Mouse (Mus musculus): Measurements from ENCODE around the gene Ahnak. TPM values are rescaled to one million over a fixed set of nuclear protein-coding genes. Genes with fewer than 3 reads are reported as not detected.

Gene Ahnak
- polyA plus RNA-seq, 1 experiment from 2014 or later = 2.7 TPM

- 91% methylated on average over 6 of the region's 6 CpGs for WGBS
- no peaks in the 10 kb centered on the region for H3K9me3 ChIP-seq (ENCODE audit: control insufficient read depth, low read length)
- no peak overlapping the region; the same call in 1 of the 2 replicates for H3K9ac ChIP-seq (replicated peaks; ENCODE audit: low read depth, low read length)
- no peaks in the 10 kb centered on the region for H3K27me3 ChIP-seq (ENCODE audit: control insufficient read depth, insufficient read depth, low read length)
- no peak overlapping the region for H3K27ac ChIP-seq (ENCODE audit: low read depth, low read length)
- no peak for ATAC-seq (ENCODE audit: low read depth)
- H3K4me3 ChIP-seq (ENCODE audit: low read depth, low read length) = no peak overlapping the region; the same call in 1 of the 2 replicates
- H3K4me2 ChIP-seq (ENCODE audit: low read depth, low read length) = peak overlapping the region; percentile 24; the same call in 1 of the 2 replicates
- peaks cover 20% of the 10 kb centered on the region for H3K4me1 ChIP-seq (ENCODE audit: control insufficient read depth, insufficient read depth, low read length)
- H3K36me3 ChIP-seq (ENCODE audit: control insufficient read depth, insufficient read depth, low read length) = peaks cover 46% of the 10 kb centered on the region
Measured at GRCm38 (mm10) chr19:8945251-8945650, 43.8 kb upstream of the Ahnak start.

GRCm38 (mm10) chr19:8946929-8947328, 42.2 kb upstream of the Ahnak start:
- 94% methylated on average over 7 of the region's 7 CpGs for WGBS
- Histone ChIP-seq H3K36me3 (ENCODE audit: control insufficient read depth, insufficient read depth, low read length) (peaks cover 63% of the 10 kb centered on the region), H3K4me3 (ENCODE audit: low read depth, low read length) (no peak overlapping the region), H3K27ac (ENCODE audit: low read depth, low read length) (no peak overlapping the region), H3K4me1 (ENCODE audit: control insufficient read depth, insufficient read depth, low read length) (peaks cover 14% of the 10 kb centered on the region; the same call in 1 of the 2 replicates), H3K4me2 (ENCODE audit: low read depth, low read length) (no peak overlapping the region), H3K9ac (replicated peaks; ENCODE audit: low read depth, low read length) (no peak overlapping the region), H3K27me3 (ENCODE audit: control insufficient read depth, insufficient read depth, low read length) (no peaks in the 10 kb centered on the region), H3K9me3 (ENCODE audit: control insufficient read depth, low read length) (no peaks in the 10 kb centered on the region)
- ATAC-seq (ENCODE audit: low read depth) = no peak

- no peaks in the 10 kb centered on the region for H3K9me3 ChIP-seq (ENCODE audit: control insufficient read depth, low read length)
- no peak overlapping the region for H3K27ac ChIP-seq (ENCODE audit: low read depth, low read length)
- no peak for ATAC-seq (ENCODE audit: low read depth)
- peaks cover 18% of the 10 kb centered on the region for H3K4me1 ChIP-seq (ENCODE audit: control insufficient read depth, insufficient read depth, low read length)
- H3K27me3 ChIP-seq (ENCODE audit: control insufficient read depth, insufficient read depth, low read length) = no peaks in the 10 kb centered on the region
- H3K9ac ChIP-seq (replicated peaks; ENCODE audit: low read depth, low read length) = no peak overlapping the region
- peaks cover 60% of the 10 kb centered on the region for H3K36me3 ChIP-seq (ENCODE audit: control insufficient read depth, insufficient read depth, low read length)
- 92% methylated on average over 5 of the region's 5 CpGs for WGBS
- H3K4me3 ChIP-seq (ENCODE audit: low read depth, low read length) = no peak overlapping the region
- H3K4me2 ChIP-seq (ENCODE audit: low read depth, low read length) = no peak overlapping the region
Measured at GRCm38 (mm10) chr19:8950190-8950589, 38.9 kb upstream of the Ahnak start.

- H3K27me3 ChIP-seq (ENCODE audit: control insufficient read depth, insufficient read depth, low read length) = no peaks in the 10 kb centered on the region
- H3K4me3 ChIP-seq (ENCODE audit: low read depth, low read length) = no peak overlapping the region
- 87% methylated on average over 9 of the region's 9 CpGs for WGBS
- H3K9me3 ChIP-seq (ENCODE audit: control insufficient read depth, low read length) = no peaks in the 10 kb centered on the region
- H3K27ac ChIP-seq (ENCODE audit: low read depth, low read length) = peak overlapping the region; percentile 86
- H3K4me1 ChIP-seq (ENCODE audit: control insufficient read depth, insufficient read depth, low read length) = peaks cover 18% of the 10 kb centered on the region
- H3K9ac ChIP-seq (replicated peaks; ENCODE audit: low read depth, low read length) = peak overlapping the region; percentile 46; the same call in 1 of the 2 replicates
- no peak overlapping the region for H3K4me2 ChIP-seq (ENCODE audit: low read depth, low read length)
- H3K36me3 ChIP-seq (ENCODE audit: control insufficient read depth, insufficient read depth, low read length) = peaks cover 41% of the 10 kb centered on the region
- ATAC-seq (ENCODE audit: low read depth) = no peak
Measured at GRCm38 (mm10) chr19:8952241-8952640, 36.8 kb upstream of the Ahnak start.

GRCm38 (mm10) chr19:8953135-8954039, 35.7 kb upstream of the Ahnak start, which contains the start of gene Tut1:
TSS of gene Tut1 (plus strand) at chr19:8953847.
- Histone ChIP-seq H3K4me3 (ENCODE audit: low read depth, low read length) (peak within 1 kb of the TSS; percentile 84), H3K27ac (ENCODE audit: low read depth, low read length) (peak within 1 kb of the TSS; percentile 86), H3K36me3 (ENCODE audit: control insufficient read depth, insufficient read depth, low read length) (peaks cover 32% of the 10 kb centered on the region), H3K27me3 (ENCODE audit: control insufficient read depth, insufficient read depth, low read length) (no peaks in the 10 kb centered on the region), H3K4me1 (ENCODE audit: control insufficient read depth, insufficient read depth, low read length) (peaks cover 18% of the 10 kb centered on the region), H3K4me2 (ENCODE audit: low read depth, low read length) (peak within 1 kb of the TSS; percentile 91), H3K9ac (replicated peaks; ENCODE audit: low read depth, low read length) (peak within 1 kb of the TSS; percentile 58), H3K9me3 (ENCODE audit: control insufficient read depth, low read length) (no peaks in the 10 kb centered on the region)
- 2% methylated on average over 46 of the region's 46 CpGs for WGBS
- ATAC-seq (ENCODE audit: low read depth) = peak; percentile 97

GRCm38 (mm10) chr19:8954171-8954570, 34.9 kb upstream of the Ahnak start:
- Histone ChIP-seq H3K9me3 (ENCODE audit: control insufficient read depth, low read length) (no peaks in the 10 kb centered on the region), H3K4me1 (ENCODE audit: control insufficient read depth, insufficient read depth, low read length) (peaks cover 18% of the 10 kb centered on the region), H3K27me3 (ENCODE audit: control insufficient read depth, insufficient read depth, low read length) (no peaks in the 10 kb centered on the region), H3K4me2 (ENCODE audit: low read depth, low read length) (peak overlapping the region; percentile 91), H3K27ac (ENCODE audit: low read depth, low read length) (peak overlapping the region; percentile 65), H3K4me3 (ENCODE audit: low read depth, low read length) (peak overlapping the region; percentile 84), H3K9ac (replicated peaks; ENCODE audit: low read depth, low read length) (peak overlapping the region; percentile 58), H3K36me3 (ENCODE audit: control insufficient read depth, insufficient read depth, low read length) (peaks cover 26% of the 10 kb centered on the region)
- WGBS = 8% methylated on average over 9 of the region's 9 CpGs
- ATAC-seq (ENCODE audit: low read depth) = no peak

GRCm38 (mm10) chr19:8962256-8962655, 26.8 kb upstream of the Ahnak start:
- Histone ChIP-seq H3K4me1 (ENCODE audit: control insufficient read depth, insufficient read depth, low read length) (peaks cover 5% of the 10 kb centered on the region; the same call in 1 of the 2 replicates), H3K4me3 (ENCODE audit: low read depth, low read length) (no peak overlapping the region), H3K9me3 (ENCODE audit: control insufficient read depth, low read length) (no peaks in the 10 kb centered on the region), H3K4me2 (ENCODE audit: low read depth, low read length) (no peak overlapping the region), H3K36me3 (ENCODE audit: control insufficient read depth, insufficient read depth, low read length) (peaks cover 46% of the 10 kb centered on the region), H3K27ac (ENCODE audit: low read depth, low read length) (no peak overlapping the region), H3K9ac (replicated peaks; ENCODE audit: low read depth, low read length) (no peak overlapping the region), H3K27me3 (ENCODE audit: control insufficient read depth, insufficient read depth, low read length) (no peaks in the 10 kb centered on the region)
- WGBS = 100% methylated on average over 2 of the region's 2 CpGs
- ATAC-seq (ENCODE audit: low read depth) = no peak

GRCm38 (mm10) chr19:8965075-8965474, 24.0 kb upstream of the Ahnak start:
- ATAC-seq (ENCODE audit: low read depth) = no peak
- Histone ChIP-seq H3K9ac (replicated peaks; ENCODE audit: low read depth, low read length) (no peak overlapping the region), H3K4me1 (ENCODE audit: control insufficient read depth, insufficient read depth, low read length) (peaks cover 5% of the 10 kb centered on the region), H3K9me3 (ENCODE audit: control insufficient read depth, low read length) (no peaks in the 10 kb centered on the region), H3K4me2 (ENCODE audit: low read depth, low read length) (no peak overlapping the region), H3K27ac (ENCODE audit: low read depth, low read length) (no peak overlapping the region), H3K4me3 (ENCODE audit: low read depth, low read length) (no peak overlapping the region), H3K36me3 (ENCODE audit: control insufficient read depth, insufficient read depth, low read length) (peaks cover 36% of the 10 kb centered on the region), H3K27me3 (ENCODE audit: control insufficient read depth, insufficient read depth, low read length) (no peaks in the 10 kb centered on the region)
- WGBS = 93% methylated on average over 11 of the region's 11 CpGs

GRCm38 (mm10) chr19:8965771-8966170, 23.3 kb upstream of the Ahnak start:
- Histone ChIP-seq H3K4me1 (ENCODE audit: control insufficient read depth, insufficient read depth, low read length) (peaks cover 5% of the 10 kb centered on the region), H3K4me3 (ENCODE audit: low read depth, low read length) (peak overlapping the region; percentile 64), H3K27me3 (ENCODE audit: control insufficient read depth, insufficient read depth, low read length) (no peaks in the 10 kb centered on the region), H3K9me3 (ENCODE audit: control insufficient read depth, low read length) (no peaks in the 10 kb centered on the region), H3K4me2 (ENCODE audit: low read depth, low read length) (peak overlapping the region; percentile 57; the same call in 1 of the 2 replicates), H3K27ac (ENCODE audit: low read depth, low read length) (peak overlapping the region; percentile 83), H3K36me3 (ENCODE audit: control insufficient read depth, insufficient read depth, low read length) (peaks cover 39% of the 10 kb centered on the region), H3K9ac (replicated peaks; ENCODE audit: low read depth, low read length) (peak overlapping the region; percentile 52)
- ATAC-seq (ENCODE audit: low read depth) = no peak
- WGBS = 84% methylated on average over 8 of the region's 8 CpGs
